Mouse (Mus musculus) thymus, postnatal 14 days (tissue): ENCODE measurements at regions not wholly inside any gene's neighbourhood (a gene's known extent, or its start where the extent isn't known, plus 50 kb on each side); places are given as distances from the start of the nearest gene placed in this dataset.

Experiments used
- DNase-seq: peaks from one replicate; pipeline ENCODE4 v3.0.0; 2021

- no peak for DNase-seq
Observed at GRCm38 (mm10) chr1:183898091-183898490, 115.0 kb upstream of the Dusp10 start.

- no peak for DNase-seq
Observed at GRCm38 (mm10) chr1:183904564-183904963, 108.5 kb upstream of the Dusp10 start.

- no peak for DNase-seq
Observed at GRCm38 (mm10) chr1:183905345-183906142, 107.6 kb upstream of the Dusp10 start.

- DNase-seq, result no peak
Observed at GRCm38 (mm10) chr1:183917656-183918055, 95.4 kb upstream of the Dusp10 start.

- DNase-seq, result no peak
Observed at GRCm38 (mm10) chr1:183921262-183921661, 91.8 kb upstream of the Dusp10 start.

GRCm38 (mm10) chr1:183928539-183928938 is 84.6 kb upstream of the Dusp10 start:
- no peak for DNase-seq

- no peak for DNase-seq
Observed at GRCm38 (mm10) chr1:183930363-183930982, 82.6 kb upstream of the Dusp10 start.

GRCm38 (mm10) chr1:183931141-183931540 is 82.0 kb upstream of the Dusp10 start:
- DNase-seq, result no peak

GRCm38 (mm10) chr1:183933845-183934244 is 79.3 kb upstream of the Dusp10 start:
- DNase-seq, result no peak

GRCm38 (mm10) chr1:183937166-183937565 is 75.9 kb upstream of the Dusp10 start:
- no peak for DNase-seq

GRCm38 (mm10) chr1:183938361-183938760 is 74.7 kb upstream of the Dusp10 start:
- DNase-seq, result no peak

- DNase-seq, result no peak
Observed at GRCm38 (mm10) chr1:183940706-183941105, 72.4 kb upstream of the Dusp10 start.

GRCm38 (mm10) chr1:183946241-183946640 is 66.9 kb upstream of the Dusp10 start:
- no peak for DNase-seq

- no peak for DNase-seq
Observed at GRCm38 (mm10) chr1:183947066-183947465, 66.0 kb upstream of the Dusp10 start.

GRCm38 (mm10) chr1:183949205-183949604 is 63.9 kb upstream of the Dusp10 start:
- no peak for DNase-seq

GRCm38 (mm10) chr1:183954086-183954485 is 59.0 kb upstream of the Dusp10 start:
- DNase-seq, result no peak

GRCm38 (mm10) chr1:183956391-183956790 is 56.7 kb upstream of the Dusp10 start:
- peak; percentile 18 for DNase-seq

- DNase-seq, result no peak
Observed at GRCm38 (mm10) chr1:183961383-183961782, 51.7 kb upstream of the Dusp10 start.

GRCm38 (mm10) chr1:183962486-183962885 is 50.6 kb upstream of the Dusp10 start:
- peak; percentile 42 for DNase-seq

- DNase-seq, result no peak
Observed at GRCm38 (mm10) chr1:183963286-183963685, 49.8 kb upstream of the Dusp10 start.
